Mouse (Mus musculus) megakaryocyte, embryonic 14.5 days (primary cell): ENCODE measurements around the gene Gm15262.

ENCODE experiments used
- FLI1 ChIP-seq: IDR thresholded peaks from 2 replicates; pipeline ENCODE4 v1.6.1; 2012; ENCODE audit warnings: low read length, inconsistent platforms, mixed read lengths
- GATA1 ChIP-seq: IDR thresholded peaks from 3 replicates; pipeline ENCODE4 v1.6.1; 2012; ENCODE audit warnings: mixed read lengths, low read length, inconsistent platforms, borderline replicate concordance

DNA sequence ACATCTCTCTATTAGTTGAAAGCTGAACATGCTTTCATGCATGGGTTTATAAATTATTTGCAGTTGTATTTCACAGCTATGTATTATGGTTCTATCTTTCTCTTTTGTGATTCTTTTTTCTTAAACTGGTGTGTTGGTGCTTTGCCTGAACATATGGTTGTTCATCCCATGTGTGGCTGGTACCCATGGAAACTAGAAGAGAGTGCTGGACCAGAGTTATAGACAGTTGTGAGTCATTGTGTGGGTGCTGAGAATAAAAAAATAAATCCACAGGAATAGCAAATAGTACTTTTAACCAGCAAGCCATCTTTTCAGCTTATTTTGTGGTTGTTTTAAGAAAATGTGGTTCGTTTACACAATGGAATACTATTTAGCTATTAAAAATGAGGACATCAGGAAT lies 123.9 kb downstream of the Gm15262 start:
- TF ChIP-seq GATA1 = no peak
- TF ChIP-seq FLI1 = no peak
